Mouse (Mus musculus) retina, embryonic 14.5 days (tissue): ENCODE data around the gene Slfn14.
"Not testable (repeated sequence)": the region's sequence is repeated elsewhere in the genome, so short reads cannot be mapped to it uniquely, and the experiment has no call there.

ENCODE experiments used
- DNase-seq: peaks from one replicate; pipeline ENCODE4 v3.0.0-alpha.2; 2015; ENCODE audit warnings: low spot score

Gene Slfn14

GRCm38 (mm10) chr11:83282084-83282483 lies 4.4 kb downstream of the Slfn14 start:
- DNase-seq: no peak

- DNase-seq: no peak
These were observed 6.8 kb downstream of the Slfn14 start for GRCm38 (mm10) chr11:83279691-83280090.

GRCm38 (mm10) chr11:83279024-83279423 lies 7.5 kb downstream of the Slfn14 start:
- no peak for DNase-seq

GRCm38 (mm10) chr11:83276251-83276650 lies 10.3 kb downstream of the Slfn14 start:
- no peak for DNase-seq

- DNase-seq: peak; percentile 58
These were observed 14.3 kb downstream of the Slfn14 start for GRCm38 (mm10) chr11:83271951-83272843.

- peak; percentile 87 for DNase-seq
These were observed 15.2 kb downstream of the Slfn14 start for GRCm38 (mm10) chr11:83271151-83271950.

GRCm38 (mm10) chr11:83270842-83271150 lies 15.7 kb downstream of the Slfn14 start:
- DNase-seq: no peak

- peak; percentile 47 for DNase-seq
These were observed 23.4 kb downstream of the Slfn14 start for GRCm38 (mm10) chr11:83263146-83263545.

- no peak for DNase-seq
These were observed 23.9 kb downstream of the Slfn14 start for GRCm38 (mm10) chr11:83262673-83263072.

- DNase-seq: not testable (repeated sequence)
These were observed 29.3 kb downstream of the Slfn14 start for GRCm38 (mm10) chr11:83257211-83257610.

GRCm38 (mm10) chr11:83239811-83240210 lies 46.7 kb downstream of the Slfn14 start:
- DNase-seq: peak; percentile 5

- no peak for DNase-seq
These were observed 48.1 kb downstream of the Slfn14 start for GRCm38 (mm10) chr11:83238389-83238788.

GRCm38 (mm10) chr11:83237390-83237789 lies 49.1 kb downstream of the Slfn14 start:
- not testable (repeated sequence) for DNase-seq

- not testable (repeated sequence) for DNase-seq
These were observed 52.9 kb downstream of the Slfn14 start for GRCm38 (mm10) chr11:83233621-83234020.

GRCm38 (mm10) chr11:83230966-83231365 lies 55.6 kb downstream of the Slfn14 start:
- peak; percentile 5 for DNase-seq

GRCm38 (mm10) chr11:83227926-83228723 lies 58.4 kb downstream of the Slfn14 start:
- DNase-seq: no peak

GRCm38 (mm10) chr11:83225371-83225960 lies 61.1 kb downstream of the Slfn14 start:
- DNase-seq: no peak
